Mouse (Mus musculus) hindbrain, embryonic 10.5 days (tissue): Measurements from ENCODE around the gene Lonrf2. TPM values are rescaled to one million over a fixed set of nuclear protein-coding genes. Genes with fewer than 3 reads are reported as not detected.
A peak's percentile ranks its signal among the peaks of the same experiment; 100 is the strongest.

ENCODE experiments used
- DNase-seq: peaks from one replicate; pipeline ENCODE4 v3.0.0-alpha.2; 2017; ENCODE audit warnings: low spot score
- H3K27ac ChIP-seq: fragments of 300-500 bp; sonication (generic); 2 replicates; pipeline ENCODE4 v1.5.1; 2016; ENCODE audit warnings: mild to moderate bottlenecking, moderate library complexity
- H3K27me3 ChIP-seq: fragments of 300-500 bp; sonication (generic); 2 replicates; pipeline ENCODE4 v1.6.1; 2016; ENCODE audit warnings: mild to moderate bottlenecking; ENCODE audit not compliant: poor library complexity, insufficient read depth, severe bottlenecking
- H3K36me3 ChIP-seq: fragments of 300-500 bp; sonication (generic); 2 replicates; pipeline ENCODE4 v1.6.1; 2016; ENCODE audit warnings: mild to moderate bottlenecking, moderate library complexity
- H3K4me1 ChIP-seq: fragments of 300-500 bp; sonication (generic); replicated peaks from 2 replicates; pipeline ENCODE4 v1.6.1; 2016; ENCODE audit warnings: mild to moderate bottlenecking
- H3K4me3 ChIP-seq: fragments of 300-500 bp; sonication (generic); 2 replicates; pipeline ENCODE4 v1.5.1; 2016; ENCODE audit warnings: mild to moderate bottlenecking, moderate library complexity
- H3K9me3 ChIP-seq: fragments of 300-500 bp; sonication (generic); 2 replicates; pipeline ENCODE4 v1.6.1; 2016; ENCODE audit warnings: mild to moderate bottlenecking, moderate library complexity
- WGBS: fragments of 180-500 bp; shearing (Covaris S2); methylation state at CpG from one replicate; pipeline ENCODE4 v1.1.7; 2016; 5-methylcytosine and 5-hydroxymethylcytosine counted together
- polyA plus RNA-seq: library from polyadenylated mRNA; unstranded; fragments of >200 nt; fragmentation: Nextera tagmentation; extraction: Ambion mirVana; gene quantifications from 2 replicates; pipeline ENCODE4 v1.2.1, GENCODE M21; 2016

The Lonrf2 gene
- 1.9 TPM in 2 replicates for polyA plus RNA-seq

DNA sequence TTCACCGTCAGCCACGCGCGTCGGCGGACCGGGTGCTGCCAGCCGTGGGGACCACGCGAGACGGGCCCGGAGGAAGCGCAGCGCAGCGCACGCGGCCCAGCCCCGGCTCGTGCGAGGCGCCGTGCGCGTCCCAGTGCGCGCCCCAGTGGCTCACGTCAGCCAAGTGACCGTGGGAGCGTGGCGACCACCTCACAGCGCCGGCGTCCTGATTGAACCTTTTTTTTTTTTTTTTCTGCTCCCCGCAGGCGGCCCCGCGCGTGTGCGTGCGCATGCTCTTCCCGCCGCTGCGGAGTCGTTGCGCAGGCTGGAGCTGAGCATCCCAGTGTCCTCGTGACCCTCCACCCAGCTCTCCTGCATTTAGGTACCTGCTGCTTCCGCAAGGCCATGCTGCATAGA lies at the start of gene Lonrf2:
Lonrf2 (minus strand) TSS at position 235 of the 396 bp plus-strand sequence.
- DNase-seq = peak; percentile 61
- Histone ChIP-seq H3K36me3 (peaks cover 25% of the 10 kb centered on the region), H3K4me3 (peak within 1 kb of the TSS; percentile 80), H3K27me3 (peaks cover 54% of the 10 kb centered on the region), H3K4me1 (peaks cover 21% of the 10 kb centered on the region), H3K9me3 (no peaks in the 10 kb centered on the region), H3K27ac (peak within 1 kb of the TSS; percentile 91)
- WGBS = 2% methylated on average over 46 of the region's 47 CpGs

DNA sequence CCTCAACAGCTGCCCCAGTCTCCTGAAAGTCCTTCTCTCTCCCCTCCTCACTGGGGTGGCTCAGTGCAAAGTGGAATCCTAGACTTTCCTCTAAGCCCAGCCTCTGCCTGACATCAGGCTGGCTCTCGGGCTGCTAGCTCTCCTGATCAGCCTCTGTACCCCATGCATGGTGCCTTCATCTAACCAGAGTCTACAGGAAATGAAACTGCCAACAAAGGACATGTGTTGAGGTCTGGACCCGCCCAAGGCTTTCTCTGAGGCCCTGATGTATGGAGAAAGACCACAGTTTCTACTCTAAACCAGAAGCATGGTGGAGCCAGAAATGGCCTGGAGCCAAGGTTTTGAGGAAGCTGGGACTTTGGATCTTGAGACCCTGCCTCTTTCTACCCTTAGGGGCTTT lies 49.4 kb upstream of the Lonrf2 start:
- peaks cover 10% of the 10 kb centered on the region for H3K4me1 ChIP-seq
- 88% methylated on average over 2 of the region's 2 CpGs for WGBS
- DNase-seq = no peak
- no peak overlapping the region for H3K4me3 ChIP-seq
- peaks cover 25% of the 10 kb centered on the region for H3K36me3 ChIP-seq
- H3K9me3 ChIP-seq = no peaks in the 10 kb centered on the region
- no peaks in the 10 kb centered on the region for H3K27me3 ChIP-seq
- no peak overlapping the region for H3K27ac ChIP-seq

DNA sequence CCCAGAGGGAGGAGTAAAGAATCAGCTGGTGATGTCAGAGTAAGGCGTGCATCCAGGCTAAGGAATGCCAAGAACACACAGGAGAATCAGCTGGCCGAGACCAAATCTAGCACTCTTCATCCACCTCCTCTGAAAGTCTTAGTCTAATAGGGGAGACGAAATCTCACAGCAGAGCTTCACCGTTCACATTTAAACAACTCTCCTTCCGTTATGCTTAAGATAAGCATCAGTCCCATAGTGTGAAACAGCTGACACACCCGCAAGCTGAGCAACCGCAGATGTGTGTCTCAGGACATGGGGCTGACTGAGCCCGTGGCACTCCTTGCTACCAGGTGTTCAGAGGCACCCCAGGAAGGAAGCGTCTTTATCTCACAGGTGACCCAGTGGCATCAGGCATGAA lies 47.3 kb upstream of the Lonrf2 start:
- no peak overlapping the region for H3K27ac ChIP-seq
- no peaks in the 10 kb centered on the region for H3K27me3 ChIP-seq
- H3K4me1 ChIP-seq = peaks cover 10% of the 10 kb centered on the region
- H3K4me3 ChIP-seq = no peak overlapping the region
- H3K9me3 ChIP-seq = 0 out of 2 replicates have a peak, but pooled peaks cover 3% of the 10 kb centered on the region
- WGBS = 89% methylated on average over 9 of the region's 9 CpGs
- peaks cover 26% of the 10 kb centered on the region for H3K36me3 ChIP-seq
- no peak for DNase-seq

DNA sequence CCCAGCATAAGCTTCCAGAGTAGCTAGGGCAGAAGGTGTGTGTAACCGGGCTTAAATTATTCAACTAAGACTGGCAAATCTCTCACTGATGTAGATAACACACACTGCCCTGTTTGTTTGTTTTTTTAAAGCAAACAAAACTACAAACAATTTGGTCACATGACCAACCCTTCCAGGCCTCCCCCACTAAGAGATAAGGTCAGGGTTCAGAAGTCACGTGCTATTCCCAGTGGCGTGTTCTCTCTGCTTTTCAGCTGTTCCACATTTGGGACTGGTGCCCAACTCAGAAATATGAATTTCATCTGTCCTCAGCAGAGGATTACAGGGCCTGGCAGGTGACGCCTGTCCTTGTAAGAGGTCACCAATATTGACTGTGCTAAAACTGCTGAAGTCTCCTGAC lies 46.2 kb upstream of the Lonrf2 start:
- H3K27me3 ChIP-seq = no peaks in the 10 kb centered on the region
- no peak overlapping the region for H3K27ac ChIP-seq
- peaks cover 10% of the 10 kb centered on the region for H3K4me1 ChIP-seq
- 0 out of 2 replicates have a peak, but pooled peaks cover 3% of the 10 kb centered on the region for H3K9me3 ChIP-seq
- peaks cover 26% of the 10 kb centered on the region for H3K36me3 ChIP-seq
- DNase-seq = no peak
- no peak overlapping the region for H3K4me3 ChIP-seq
- 86% methylated on average over 4 of the region's 4 CpGs for WGBS

DNA sequence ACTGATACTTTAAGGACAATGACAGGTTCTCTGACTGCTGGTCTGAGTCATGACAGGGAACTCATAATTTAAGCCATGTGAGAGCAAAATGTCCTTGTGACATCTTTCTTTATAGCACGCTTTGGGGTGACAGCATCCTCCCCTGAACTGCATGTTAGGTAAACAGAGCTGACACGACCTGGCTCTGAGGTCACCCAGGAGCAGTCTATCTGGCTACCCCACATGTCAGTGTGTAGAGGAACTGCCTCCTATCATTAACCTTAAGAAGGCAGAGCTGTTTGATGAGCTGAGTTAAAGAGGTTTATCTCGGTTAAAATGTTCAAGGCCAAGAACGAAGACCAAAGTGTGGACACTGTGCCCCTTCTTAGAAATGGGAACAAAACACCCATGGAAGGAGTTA lies 44.9 kb upstream of the Lonrf2 start:
- Histone ChIP-seq H3K27me3 (no peaks in the 10 kb centered on the region), H3K9me3 (0 out of 2 replicates have a peak, but pooled peaks cover 3% of the 10 kb centered on the region), H3K27ac (no peak overlapping the region), H3K4me1 (0 out of 2 replicates have a peak, but pooled peaks cover 7% of the 10 kb centered on the region), H3K4me3 (no peak overlapping the region), H3K36me3 (peaks cover 26% of the 10 kb centered on the region)
- WGBS = 84% methylated on average over 4 of the region's 4 CpGs
- DNase-seq = no peak

DNA sequence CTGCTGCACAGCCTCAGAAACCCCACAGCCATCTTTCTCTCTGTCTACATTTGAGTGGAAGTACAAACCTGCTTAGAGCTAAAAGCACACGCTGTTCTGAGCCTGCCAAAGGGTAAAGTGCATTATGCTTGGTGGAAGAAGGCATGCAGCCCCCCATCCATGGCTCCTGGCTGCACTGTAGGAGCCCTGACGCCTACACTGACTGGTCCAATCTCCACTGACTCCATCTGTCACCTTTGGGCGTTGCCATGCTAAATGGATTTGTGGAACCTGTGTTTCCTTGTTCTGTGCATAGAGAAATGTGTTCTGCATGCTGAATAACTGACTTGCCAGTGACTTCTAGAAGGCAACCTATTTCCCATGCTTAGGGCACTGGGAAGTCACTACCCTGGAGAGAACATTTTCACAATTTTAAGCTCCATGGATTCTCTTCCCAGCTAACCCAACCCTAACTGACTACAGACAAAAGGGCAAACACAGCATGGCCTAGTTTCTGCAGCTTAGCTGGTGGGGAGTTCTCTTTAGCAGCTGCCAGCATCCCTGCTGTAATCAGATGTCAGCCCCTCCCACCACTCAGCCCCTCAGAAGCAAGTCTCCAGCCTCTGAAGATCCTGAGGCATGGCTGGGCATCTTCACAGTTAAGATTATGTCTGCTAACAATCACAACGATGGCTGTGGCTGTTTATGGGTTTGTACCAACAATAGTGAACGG lies 40.3 kb upstream of the Lonrf2 start:
- Histone ChIP-seq H3K4me3 (no peak overlapping the region), H3K27me3 (no peaks in the 10 kb centered on the region), H3K4me1 (0 out of 2 replicates have a peak, but pooled peaks cover 7% of the 10 kb centered on the region), H3K27ac (no peak overlapping the region; the same call in 1 of the 2 replicates), H3K36me3 (peaks cover 17% of the 10 kb centered on the region), H3K9me3 (0 out of 2 replicates have a peak, but pooled peaks cover 3% of the 10 kb centered on the region)
- 54% methylated on average over 5 of the region's 5 CpGs for WGBS
- no peak for DNase-seq

DNA sequence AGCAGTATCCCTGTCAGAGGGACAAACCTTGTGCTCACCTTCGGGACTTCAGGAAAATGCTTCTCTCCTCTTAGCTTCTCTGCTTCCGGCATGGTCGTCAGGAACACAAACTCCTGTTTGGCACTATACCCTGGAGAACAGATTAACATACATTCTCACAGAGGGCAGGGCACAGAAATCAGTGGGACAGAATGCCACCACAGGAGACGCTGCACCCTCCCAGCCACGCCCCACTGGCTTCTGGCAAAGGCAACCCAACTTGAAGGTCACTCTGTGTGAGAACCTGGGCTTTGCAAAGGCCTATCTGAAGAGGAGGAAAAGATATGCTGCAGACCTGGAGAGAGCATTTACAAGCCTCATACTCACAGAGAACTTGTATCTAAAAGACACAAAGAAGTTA lies 37.4 kb upstream of the Lonrf2 start:
- Histone ChIP-seq H3K36me3 (peaks cover 25% of the 10 kb centered on the region), H3K4me3 (no peak overlapping the region), H3K9me3 (no peaks in the 10 kb centered on the region), H3K4me1 (0 out of 2 replicates have a peak, but pooled peaks cover 11% of the 10 kb centered on the region), H3K27me3 (no peaks in the 10 kb centered on the region), H3K27ac (no peak overlapping the region)
- WGBS = 88% methylated on average over 5 of the region's 5 CpGs
- DNase-seq = no peak

DNA sequence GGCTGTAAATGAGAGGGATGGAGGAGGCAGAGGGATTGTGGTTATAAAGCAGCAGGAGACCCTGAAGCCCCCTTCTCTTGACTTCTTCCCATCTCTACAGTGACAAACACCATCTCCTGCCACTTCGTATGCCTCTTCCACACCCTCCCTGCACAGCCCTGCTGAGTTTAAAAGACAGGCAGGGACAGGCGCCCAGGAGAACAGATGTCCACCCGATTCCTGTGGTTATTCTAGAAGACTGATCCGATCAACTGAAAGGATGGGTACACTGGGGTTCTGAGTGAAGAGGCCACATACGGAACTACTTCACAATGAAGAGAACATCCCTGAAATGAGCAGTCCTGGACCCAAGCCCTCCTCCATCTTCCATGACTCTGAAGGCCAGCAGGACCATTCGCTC lies 35.3 kb upstream of the Lonrf2 start:
- Histone ChIP-seq H3K36me3 (peaks cover 41% of the 10 kb centered on the region), H3K9me3 (no peaks in the 10 kb centered on the region), H3K27ac (no peak overlapping the region), H3K4me3 (no peak overlapping the region), H3K4me1 (0 out of 2 replicates have a peak, but pooled peaks cover 5% of the 10 kb centered on the region), H3K27me3 (no peaks in the 10 kb centered on the region)
- no peak for DNase-seq
- WGBS = 86% methylated on average over 6 of the region's 6 CpGs

DNA sequence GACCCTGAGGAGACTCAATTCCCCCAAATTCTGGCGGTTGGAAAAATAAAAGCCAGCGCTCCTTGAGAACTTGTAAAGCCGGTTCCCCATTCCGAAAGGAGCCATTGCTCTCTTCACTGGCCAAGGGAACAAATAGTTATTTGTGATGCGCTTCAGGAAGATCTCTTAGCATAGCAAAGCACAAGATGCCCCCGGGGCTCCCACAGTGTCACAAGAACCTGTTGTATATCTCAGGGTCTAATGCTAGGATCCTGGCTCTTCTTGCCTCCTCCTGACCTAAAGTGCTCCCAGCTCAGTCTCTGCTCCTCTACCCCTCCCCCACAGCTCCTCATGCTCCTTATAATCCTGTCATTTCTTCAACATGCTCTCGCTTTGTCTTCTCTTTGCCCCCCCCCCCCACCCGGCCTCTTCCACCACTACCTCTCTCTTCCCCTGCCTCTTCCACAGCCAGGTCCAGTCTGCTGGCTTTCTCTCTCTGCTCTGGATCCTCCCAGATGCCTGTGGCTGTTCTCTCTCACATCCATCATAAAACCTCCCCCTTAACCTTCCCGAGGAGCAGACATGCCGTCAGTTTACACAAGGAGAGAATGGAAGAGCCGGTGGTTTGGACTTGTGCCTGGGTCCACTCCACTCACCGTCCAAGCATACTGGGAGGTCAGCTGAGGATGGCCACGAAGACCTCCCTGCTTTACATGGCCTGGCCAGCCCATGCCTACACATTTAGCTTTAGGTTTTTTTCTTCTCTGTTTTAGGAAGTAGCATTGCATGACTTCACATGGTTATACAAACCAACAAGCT lies 33.1 kb upstream of the Lonrf2 start:
- Histone ChIP-seq H3K27me3 (no peaks in the 10 kb centered on the region), H3K4me1 (0 out of 2 replicates have a peak, but pooled peaks cover 4% of the 10 kb centered on the region), H3K9me3 (no peaks in the 10 kb centered on the region), H3K36me3 (peaks cover 59% of the 10 kb centered on the region), H3K4me3 (no peak overlapping the region), H3K27ac (no peak overlapping the region)
- DNase-seq = no peak
- WGBS = 60% methylated on average over 13 of the region's 13 CpGs

DNA sequence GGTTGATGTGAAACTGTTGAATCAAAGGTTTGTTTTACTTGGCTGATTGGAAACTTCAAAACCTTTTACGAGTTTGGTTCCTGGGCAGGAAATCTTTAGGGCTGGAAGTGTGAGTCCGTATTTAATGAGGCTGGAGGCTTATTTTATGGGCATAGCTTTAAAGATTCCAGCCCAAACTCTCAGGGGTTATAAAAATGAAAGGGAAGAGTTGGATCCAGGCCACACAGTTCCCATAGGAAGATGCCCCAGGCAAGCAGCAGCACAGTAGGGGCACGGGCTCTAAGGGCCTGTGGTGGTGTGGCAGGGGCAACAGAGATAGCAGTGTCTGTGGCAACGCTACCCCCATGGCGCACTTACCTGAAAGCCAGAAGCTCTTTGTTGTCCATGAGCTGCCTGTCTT lies 29.7 kb upstream of the Lonrf2 start:
- Histone ChIP-seq H3K4me3 (no peak overlapping the region), H3K36me3 (peaks cover 47% of the 10 kb centered on the region), H3K4me1 (0 out of 2 replicates have a peak, but pooled peaks cover 4% of the 10 kb centered on the region), H3K27ac (no peak overlapping the region), H3K9me3 (no peaks in the 10 kb centered on the region), H3K27me3 (no peaks in the 10 kb centered on the region)
- DNase-seq = no peak
- 87% methylated on average over 5 of the region's 5 CpGs for WGBS

DNA sequence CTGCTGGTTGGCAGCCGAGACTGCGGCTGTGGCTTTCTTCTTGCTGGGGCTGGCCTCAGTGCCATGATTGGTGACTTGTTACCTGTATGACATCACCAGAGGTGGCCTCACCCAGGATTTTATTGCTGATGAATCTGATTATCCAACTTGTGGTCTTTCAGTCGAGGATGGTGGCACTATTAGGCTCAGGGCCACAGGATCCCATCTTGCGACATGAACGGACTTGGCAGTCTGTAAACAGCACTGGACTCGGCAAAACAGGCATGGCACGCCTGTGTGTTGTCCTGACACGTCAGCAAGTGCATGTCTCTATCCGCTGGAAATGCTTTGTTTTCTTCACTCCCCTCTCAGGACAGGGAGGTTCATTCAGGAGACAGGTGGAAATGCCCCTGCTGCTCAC lies 27.8 kb upstream of the Lonrf2 start:
- Histone ChIP-seq H3K27ac (no peak overlapping the region), H3K4me3 (no peak overlapping the region), H3K36me3 (peaks cover 40% of the 10 kb centered on the region), H3K4me1 (no peaks in the 10 kb centered on the region), H3K27me3 (no peaks in the 10 kb centered on the region), H3K9me3 (no peaks in the 10 kb centered on the region)
- 81% methylated on average over 9 of the region's 9 CpGs for WGBS
- DNase-seq = no peak

DNA sequence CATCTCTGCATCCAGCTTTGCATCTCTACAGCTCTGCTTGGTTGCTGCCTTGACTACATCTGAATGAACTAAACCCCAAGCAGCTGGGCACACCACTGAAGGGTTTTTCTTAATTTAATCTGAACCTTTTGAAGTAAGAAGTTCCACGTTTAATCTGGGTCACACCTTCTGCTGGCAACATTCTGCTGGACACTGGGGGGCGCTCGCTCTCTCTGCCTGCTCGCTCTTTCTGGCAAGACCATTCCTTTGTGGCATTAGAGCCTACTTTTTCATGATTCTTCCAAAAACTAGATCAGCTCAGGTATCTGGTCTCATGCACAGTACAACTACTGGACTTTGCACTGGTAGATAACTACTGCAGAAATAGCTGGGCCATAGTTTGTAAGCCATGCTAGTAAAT lies 25.7 kb upstream of the Lonrf2 start:
- Histone ChIP-seq H3K27ac (no peak overlapping the region), H3K9me3 (no peaks in the 10 kb centered on the region), H3K36me3 (peaks cover 27% of the 10 kb centered on the region), H3K4me1 (no peaks in the 10 kb centered on the region), H3K27me3 (no peaks in the 10 kb centered on the region), H3K4me3 (no peak overlapping the region)
- 17% methylated on average over 4 of the region's 4 CpGs for WGBS
- DNase-seq = peak; percentile 19
